Mouse (Mus musculus) T-helper 1 cell (primary cell): ENCODE measurements at regions not wholly inside any gene's neighbourhood (a gene's known extent, or its start where the extent isn't known, plus 50 kb on each side); places are given as distances from the start of the nearest gene placed in this dataset.

ENCODE experiments used
- in situ Hi-C: fragments of 300-600 bp; cut with MboI, MseI; formaldehyde crosslinking; loops from one replicate; pipeline ENCODE4 v1.15.1; 2025; ENCODE audit warnings: high pct_unique_total_duplicates

- in situ Hi-C loops, result no loop called here
These were observed 53.4 kb upstream of the Jun start for GRCm38 (mm10) chr4:95105424-95105823.

- in situ Hi-C loops, result no loop called here
These were observed 54.1 kb upstream of the Jun start for GRCm38 (mm10) chr4:95105926-95106622.

DNA sequence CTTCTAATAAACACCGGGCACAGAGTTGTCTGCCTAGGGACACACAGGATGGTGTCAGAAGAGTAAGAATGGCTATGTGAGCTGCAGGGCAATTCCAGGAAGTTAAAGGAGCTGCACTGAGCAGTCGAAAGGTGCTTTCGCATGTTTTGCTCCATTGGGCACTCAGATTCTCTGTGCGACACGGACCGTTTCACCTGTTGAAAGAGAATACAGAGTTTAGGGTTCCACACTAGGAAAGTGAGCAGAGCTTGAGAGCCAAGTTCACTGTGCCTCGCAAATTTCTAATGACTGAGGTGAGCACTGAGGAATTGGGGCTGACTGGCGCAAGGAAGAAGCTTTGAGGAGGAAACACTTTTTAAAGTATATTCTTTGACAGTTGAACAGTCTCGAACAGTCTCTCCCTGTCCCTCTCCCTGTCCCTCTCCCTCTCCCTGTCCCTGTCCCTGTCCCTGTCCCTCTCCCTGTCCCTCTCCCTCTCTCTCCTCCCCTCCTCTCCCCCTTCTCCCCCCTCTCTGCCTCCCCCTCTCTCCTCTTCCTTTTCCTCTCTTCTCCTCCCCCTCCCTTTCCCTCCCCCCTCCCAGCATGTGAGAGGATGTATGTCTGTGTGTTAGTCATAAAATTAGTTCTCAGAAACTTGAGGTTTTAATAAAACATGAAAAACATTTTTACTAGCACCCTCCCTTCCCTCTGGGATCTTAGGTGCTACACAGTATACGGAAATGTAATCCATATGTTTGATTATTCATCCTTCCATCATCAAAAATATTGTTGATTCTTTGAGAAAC, 55.1 kb upstream of the Jun start:
- in situ Hi-C loops, result no loop called here

- in situ Hi-C loops, result no loop called here
These were observed 56.8 kb upstream of the Jun start for GRCm38 (mm10) chr4:95108811-95109210.

DNA sequence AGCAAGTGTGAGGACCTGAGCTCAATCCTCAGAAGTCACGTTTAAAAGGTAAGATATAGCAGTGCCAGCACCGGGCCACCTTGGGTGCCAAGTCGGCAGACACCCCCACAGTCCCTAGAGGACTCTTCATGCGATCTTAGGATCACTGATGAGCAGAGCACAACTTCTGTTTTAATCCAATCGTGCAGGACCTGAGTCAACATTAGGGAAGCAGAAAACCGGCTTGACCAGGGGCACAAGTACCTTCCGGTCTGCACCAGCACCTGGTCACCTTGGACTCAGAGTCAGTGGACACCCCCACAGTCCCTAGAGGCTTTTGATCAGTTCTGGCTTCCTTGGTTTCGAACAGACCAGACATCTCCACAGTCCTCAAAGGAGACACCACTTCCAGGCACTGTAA, 58.8 kb upstream of the Jun start:
- in situ Hi-C loops, result no loop called here

GRCm38 (mm10) chr4:95117158-95117681, 65.2 kb upstream of the Jun start:
- in situ Hi-C loops, result no loop called here

DNA sequence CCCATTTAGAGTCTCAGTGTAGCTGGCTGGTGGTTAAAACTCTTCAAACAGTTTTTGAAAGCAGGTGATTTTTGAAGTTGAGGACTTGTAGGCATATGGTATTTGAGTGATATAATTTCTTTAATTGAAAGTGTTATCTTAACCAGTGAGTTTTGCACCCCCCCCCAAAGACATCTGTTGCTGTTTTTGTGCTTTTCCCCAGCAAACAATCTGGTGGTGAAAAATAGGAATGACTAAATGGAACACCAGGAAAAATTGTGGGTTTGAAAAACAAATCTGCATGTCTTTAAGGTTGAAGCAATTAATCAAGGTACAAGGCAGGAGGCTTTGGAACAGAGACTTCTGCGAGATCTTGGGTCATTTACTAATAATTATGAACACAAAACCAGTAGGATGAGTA, 68.9 kb upstream of the Jun start:
- in situ Hi-C loops, result no loop called here

DNA sequence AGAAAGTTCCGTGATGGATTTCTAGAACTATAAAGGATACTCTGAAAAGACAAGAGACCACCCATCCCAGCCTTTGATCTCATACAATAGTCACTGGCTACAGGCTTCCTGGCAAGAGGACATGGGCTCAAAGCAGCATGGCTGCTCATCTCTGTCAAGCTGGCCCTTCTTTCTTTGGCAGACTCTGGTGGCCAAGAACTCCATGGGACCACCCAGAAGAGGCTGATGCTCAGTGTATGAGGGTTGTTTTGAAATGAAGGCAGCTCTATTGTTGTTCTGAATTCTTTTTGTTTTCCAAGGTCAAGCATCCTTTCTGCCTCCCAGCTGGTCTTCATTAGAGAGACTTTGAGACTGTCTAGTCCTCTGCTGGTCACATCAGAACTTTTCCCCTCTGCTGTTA, 73.3 kb upstream of the Jun start:
- in situ Hi-C loops, result no loop called here

- in situ Hi-C loops, result no loop called here
These were observed 75.9 kb upstream of the Jun start for GRCm38 (mm10) chr4:95127970-95128369.

DNA sequence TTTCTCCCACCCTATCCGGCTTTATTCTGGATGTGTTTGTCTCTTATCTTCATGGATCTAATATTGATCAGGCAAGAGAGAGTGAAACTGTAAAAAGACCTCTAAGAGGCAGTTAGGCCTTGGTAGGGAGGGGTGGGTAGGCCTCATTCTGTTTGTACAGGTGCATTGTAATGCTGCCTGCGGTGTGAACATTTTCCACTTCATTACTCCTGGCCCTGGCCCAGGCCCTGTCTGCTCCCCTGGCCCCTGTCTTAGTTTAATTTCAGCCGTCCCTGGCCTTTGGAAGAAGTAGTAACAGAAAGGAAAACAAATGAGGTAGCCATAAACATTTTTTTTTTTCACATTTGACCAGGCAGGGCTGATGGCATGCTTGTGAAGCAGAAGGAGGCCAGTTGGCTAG, 81.8 kb upstream of the Jun start:
- in situ Hi-C loops, result no loop called here

GRCm38 (mm10) chr4:95134611-95135010, 82.6 kb upstream of the Jun start:
- in situ Hi-C loops, result no loop called here

DNA sequence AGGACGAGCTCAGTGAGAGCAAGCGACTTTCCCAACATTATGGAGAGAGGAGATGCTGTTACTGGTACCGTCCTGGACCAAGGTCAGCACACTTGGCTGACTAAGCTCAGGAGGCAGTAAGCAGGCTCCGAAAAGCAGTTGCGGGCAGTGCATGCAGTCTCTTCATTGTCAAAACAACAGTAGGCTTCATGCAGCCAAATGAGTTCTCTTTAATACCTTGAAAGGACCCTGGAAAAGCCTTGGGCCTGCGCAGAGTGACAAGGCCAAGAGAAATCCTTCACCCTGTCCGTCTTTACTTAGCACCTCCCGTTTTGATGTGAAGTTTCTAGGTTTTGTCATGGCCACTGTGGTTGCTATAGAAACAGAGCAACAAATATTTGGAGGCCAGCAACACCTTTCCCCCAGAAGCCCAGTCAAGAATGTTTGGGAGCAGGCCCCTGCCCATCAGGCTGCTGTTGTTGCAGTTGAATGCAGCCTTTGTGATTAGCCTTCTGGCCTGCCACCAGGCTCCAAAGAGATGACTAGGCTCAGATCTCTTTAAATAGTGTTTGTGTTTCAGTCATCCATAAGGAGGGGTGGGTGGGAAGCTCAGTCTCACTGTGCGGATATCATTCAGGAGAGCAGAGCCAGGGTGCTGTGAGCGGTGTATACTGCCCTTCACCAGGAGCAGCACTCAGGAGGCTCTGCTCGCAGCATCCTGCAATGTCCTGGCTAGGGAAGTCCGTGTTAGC, 85.6 kb upstream of the Jun start:
- in situ Hi-C loops, result no loop called here

- in situ Hi-C loops, result no loop called here
These were observed 86.7 kb upstream of the Jun start for GRCm38 (mm10) chr4:95138676-95139075.

- in situ Hi-C loops, result no loop called here
These were observed 89.2 kb upstream of the Jun start for GRCm38 (mm10) chr4:95141253-95141652.

DNA sequence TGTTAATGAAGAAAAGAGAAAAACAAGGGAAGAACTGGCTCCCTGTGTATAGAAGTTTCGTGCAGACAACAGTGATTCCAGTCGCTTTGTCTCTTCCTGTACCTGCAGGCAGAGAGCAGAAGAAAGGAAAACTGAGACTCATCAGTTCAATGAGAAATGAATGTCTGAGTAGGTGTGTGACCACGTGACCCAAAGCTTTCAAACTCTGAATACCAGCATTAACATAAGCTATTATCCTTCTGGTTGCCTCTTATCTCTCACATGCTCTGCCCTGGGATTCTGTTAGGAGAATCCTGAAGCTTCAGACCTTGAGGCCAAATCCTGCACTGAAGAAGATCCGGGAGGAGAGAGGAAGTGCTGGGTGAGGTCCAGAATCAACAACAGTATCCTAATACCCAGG, 91.1 kb upstream of the Jun start:
- in situ Hi-C loops, result no loop called here

- in situ Hi-C loops, result no loop called here
These were observed 91.6 kb upstream of the Jun start for GRCm38 (mm10) chr4:95143668-95144067.

DNA sequence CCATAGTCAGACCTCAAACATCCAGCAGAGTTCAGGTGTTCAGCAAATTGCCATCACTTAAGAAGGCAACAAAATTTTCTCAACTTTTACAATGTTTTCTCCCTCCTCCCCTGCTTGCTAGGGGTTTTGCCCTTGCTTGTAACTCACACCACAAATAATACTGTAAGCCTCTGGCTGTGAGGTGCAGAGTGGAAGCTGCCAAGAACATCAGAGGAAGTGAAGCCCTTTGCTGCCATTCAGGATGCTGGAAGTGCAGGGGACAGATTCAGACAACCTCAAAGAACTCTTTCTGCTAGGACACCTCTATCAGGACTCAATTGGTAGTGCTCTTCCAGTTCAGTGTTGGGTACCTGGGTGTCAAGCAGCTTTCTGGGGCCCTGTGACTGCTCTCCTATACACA, 92.4 kb upstream of the Jun start:
- in situ Hi-C loops, result no loop called here

GRCm38 (mm10) chr4:95146268-95146667, 94.2 kb upstream of the Jun start:
- in situ Hi-C loops, result no loop called here

DNA sequence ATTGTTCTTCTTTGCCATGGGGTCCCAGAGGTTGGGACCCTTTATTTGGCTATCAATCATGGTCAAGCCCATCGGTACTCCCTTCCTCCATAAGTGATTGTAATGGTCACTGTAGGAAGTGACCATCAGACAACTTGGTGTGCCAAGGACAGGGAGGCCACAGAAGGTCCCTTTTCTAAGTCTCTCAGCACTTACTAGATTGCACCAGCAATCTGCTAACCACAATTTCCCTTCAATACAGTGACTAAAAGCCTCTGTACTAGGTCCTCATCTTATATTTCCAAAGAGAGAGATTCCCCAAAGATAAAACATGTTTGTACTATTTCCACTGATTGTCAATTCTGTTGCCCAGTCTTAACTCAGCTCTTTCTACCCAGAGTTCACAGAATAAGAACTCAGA, 96.6 kb upstream of the Jun start:
- in situ Hi-C loops, result no loop called here

- in situ Hi-C loops, result no loop called here
These were observed 99.7 kb upstream of the Jun start for GRCm38 (mm10) chr4:95151678-95152077.

DNA sequence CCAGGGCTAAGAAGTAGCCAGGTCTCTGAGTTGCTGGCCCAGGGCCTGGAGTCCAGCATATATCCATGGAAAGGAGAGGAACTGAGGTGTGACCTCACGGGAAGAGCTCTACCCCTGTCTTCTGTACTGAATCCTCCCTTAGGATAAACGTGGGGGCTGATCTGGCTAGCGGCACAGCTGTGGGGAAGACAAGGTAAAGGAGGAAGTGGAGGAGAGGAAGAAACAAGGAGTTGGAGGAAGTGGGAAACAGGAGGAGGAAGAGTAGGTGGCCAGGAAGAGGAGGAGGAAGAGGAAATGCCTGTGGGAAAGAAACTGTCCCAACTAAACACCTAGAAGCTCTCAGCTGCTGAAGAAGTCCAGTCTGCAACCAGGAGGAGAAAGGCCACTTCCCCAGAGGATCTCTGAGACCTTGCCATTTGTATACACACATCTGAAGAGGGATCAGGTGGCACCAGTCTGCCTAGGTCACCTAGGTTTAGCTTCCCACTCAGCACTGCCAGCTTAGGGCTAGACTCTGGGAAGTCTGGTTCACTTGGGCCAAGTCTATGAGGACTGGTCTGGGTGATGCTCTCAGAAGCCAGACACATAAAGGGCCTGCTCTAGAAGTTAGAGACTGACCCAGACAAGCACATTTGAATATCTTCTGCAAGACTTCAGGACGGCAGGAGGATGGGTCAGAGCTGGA, 100.6 kb upstream of the Jun start:
- in situ Hi-C loops, result no loop called here

GRCm38 (mm10) chr4:95153737-95154287, 101.8 kb upstream of the Jun start:
- in situ Hi-C loops, result no loop called here
